Mouse (Mus musculus) right cerebral cortex, postnatal 36 days (tissue): ENCODE results near the gene Lgals4.
"Not testable (repeated sequence)": the region's sequence is repeated elsewhere in the genome, so short reads cannot be mapped to it uniquely, and the experiment has no call there.

Source experiments
- DNase-seq, 2 experiments: peaks; one replicate each; pipeline ENCODE4 v3.0.0; 2022; ENCODE audit warnings: low spot score in 2 of 2, mixed read lengths in 1 of 2

The Lgals4 gene

DNA sequence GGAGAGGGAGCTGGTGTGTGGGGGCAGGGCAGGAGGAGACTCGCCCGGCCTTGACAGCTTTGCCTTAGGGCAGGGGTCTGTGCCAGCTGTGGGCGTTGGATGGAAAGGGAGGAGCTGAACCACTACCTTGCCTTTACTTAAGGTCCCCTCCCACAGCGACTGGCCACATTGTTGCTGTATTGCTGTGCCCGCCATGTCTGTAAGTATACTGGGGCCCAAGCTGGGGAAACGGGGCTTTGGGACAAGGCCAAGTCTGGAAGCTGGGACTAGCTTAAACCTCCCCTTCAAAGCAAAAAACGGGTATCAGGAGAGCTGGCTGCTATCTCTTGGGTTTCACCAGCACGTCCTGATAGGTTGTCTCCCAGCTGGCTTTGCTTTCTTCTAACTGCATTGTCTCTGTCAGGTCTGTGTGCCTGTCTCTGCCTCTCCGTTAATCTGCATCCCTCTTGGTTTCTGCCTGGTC, 30.7 kb downstream of the Lgals4 start:
- no peak for DNase-seq

- DNase-seq = peak; percentile 86 to 87
Measured at GRCm38 (mm10) chr7:28865481-28866300, 32.0 kb downstream of the Lgals4 start.

GRCm38 (mm10) chr7:28866769-28867507, 33.3 kb downstream of the Lgals4 start:
- no peak for DNase-seq

GRCm38 (mm10) chr7:28867508-28868340, 34.1 kb downstream of the Lgals4 start:
- DNase-seq = not testable (repeated sequence)

GRCm38 (mm10) chr7:28870901-28871664, 37.4 kb downstream of the Lgals4 start:
- no peak for DNase-seq

DNA sequence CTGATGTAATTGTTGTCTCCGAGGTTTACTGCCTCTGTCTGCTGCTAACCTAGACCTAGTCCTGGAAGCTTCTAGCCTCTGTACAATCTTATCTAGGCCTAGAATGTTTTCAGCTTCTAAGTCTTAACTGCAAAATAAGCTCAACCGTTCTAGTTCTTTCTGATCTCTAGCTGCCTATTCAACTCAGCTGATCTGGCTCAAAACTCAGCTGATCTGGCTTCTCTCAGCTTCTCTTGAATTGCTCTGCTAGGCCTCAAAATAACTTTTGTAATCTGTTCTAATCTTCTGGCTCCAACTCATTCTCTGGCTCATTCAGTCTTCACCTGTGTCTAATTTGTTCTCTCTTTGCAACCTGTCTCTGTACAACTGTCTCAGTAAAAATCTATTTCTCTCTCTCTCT, 40.9 kb downstream of the Lgals4 start:
- DNase-seq = no peak

DNA sequence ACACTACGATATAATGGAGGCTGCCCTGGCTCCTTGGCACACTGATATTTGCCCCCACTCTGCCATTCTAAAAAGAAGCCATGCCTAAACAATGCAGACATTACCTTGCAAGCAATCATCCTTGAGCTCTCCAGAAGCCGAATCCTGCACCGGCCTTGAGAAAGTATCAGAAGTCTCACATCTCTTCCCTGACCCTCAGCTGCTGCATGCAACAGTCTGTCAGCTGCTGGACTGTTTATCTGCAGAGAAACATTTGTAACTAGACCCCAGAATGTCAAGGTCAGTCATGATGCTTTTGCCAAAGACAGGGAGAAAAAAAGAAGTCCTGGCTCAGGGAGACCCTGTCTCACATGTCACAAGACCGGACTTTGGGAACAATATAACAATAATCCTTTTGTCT, 42.4 kb downstream of the Lgals4 start:
- DNase-seq = no peak

DNA sequence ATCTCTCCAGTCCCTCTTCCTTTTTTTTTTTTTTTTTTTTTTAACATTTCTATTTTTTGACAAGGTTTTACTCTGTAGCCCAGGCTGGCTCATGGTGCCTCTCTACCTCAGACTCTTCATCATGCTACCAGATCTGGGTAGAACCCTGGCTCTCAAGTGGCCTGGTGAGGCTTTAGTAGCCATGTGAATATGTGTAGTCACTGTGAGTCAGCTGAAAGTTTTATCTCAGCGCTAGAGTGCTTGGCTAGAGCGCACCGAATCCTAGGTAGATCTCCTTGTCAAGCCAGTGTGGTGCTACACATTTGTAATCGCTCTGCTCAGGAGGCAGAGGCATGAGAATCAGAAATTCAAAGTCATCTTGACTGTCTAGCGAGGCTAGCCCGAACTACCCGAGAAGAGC, 43.5 kb downstream of the Lgals4 start:
- DNase-seq = no peak

GRCm38 (mm10) chr7:28877856-28878255, 44.2 kb downstream of the Lgals4 start:
- no peak for DNase-seq

GRCm38 (mm10) chr7:28879606-28880005, 46.0 kb downstream of the Lgals4 start:
- no peak for DNase-seq

- no peak for DNase-seq
Measured at GRCm38 (mm10) chr7:28880554-28880953, 46.9 kb downstream of the Lgals4 start.

DNA sequence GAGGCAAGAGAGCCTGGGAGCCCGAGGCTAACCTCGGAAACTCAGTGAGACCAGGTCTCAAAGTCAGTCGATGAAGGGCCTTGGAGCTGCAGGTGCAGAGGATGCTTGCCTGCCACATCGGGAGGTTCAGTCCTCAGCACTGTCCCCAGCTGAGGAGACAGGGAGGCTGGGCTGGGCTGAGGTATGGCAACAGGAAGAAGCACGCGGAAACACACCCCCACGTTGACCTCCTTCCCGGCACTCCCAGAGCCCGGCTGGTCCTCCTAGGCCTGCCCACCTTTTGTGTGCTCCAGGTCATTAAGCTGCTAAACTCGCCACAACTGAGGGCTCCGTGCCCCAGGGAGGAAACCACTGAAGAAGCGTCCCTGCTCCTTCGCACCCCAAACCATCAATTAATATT, 47.5 kb downstream of the Lgals4 start, which contains the start of gene Capn12:
TSS of gene Capn12 (plus strand) at position 224 of the 400 bp plus-strand sequence.
- no peak for DNase-seq

DNA sequence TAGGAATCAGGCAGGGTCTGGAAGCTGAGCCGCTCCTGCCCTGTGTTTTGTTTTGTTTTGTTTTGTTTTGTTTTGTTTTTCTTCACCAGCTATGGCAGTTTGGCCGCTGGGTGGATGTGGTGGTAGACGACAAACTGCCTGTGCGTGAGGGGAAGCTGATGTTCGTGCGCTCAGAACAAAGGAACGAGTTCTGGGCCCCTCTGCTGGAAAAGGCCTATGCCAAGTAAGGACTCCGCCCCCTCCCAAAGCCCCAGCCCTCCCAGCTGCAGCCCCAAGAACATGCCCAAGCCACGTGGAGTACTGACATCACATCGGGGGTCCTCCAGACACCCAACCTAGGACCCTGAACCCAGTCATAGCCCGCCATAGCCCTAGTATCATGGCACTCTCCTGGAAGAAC, 49.4 kb downstream of the Lgals4 start:
- no peak for DNase-seq

DNA sequence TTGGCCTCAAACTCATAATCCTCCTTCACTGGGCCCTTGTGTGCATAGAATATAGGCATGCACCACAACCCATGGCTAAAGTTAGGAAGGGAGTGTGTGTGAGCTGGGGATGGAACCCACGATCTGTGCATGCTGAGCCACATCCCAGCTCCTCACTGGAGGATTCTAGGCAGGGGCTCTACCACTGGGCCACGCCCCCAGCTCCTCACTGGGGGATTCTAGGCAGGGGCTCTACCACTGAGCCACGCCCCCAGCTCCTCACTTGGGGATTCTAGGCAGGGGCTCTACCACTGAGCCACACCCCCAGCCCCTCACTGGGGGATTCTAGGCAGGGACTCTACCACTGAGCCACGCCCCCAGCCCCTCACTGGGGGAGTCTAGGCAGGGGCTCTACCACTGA, 50.0 kb downstream of the Lgals4 start:
- not testable (repeated sequence) for DNase-seq

DNA sequence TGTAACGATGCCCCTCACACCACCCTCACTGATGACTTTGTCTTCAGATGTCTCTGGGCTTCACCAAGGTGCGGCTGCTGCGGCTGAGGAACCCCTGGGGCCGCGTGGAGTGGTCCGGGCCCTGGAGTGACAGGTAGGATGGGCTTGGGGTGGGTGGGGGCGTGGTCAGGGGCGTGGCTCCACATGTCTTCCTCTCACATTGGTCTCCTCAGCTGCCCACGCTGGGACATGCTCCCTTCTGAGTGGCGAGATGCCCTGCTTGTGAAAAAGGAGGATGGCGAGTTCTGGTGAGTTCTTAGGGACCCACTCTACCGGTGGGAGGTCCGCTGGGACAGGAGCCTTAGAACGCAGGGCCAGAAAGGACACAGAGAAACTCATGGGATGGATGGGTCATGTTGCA, 52.8 kb downstream of the Lgals4 start:
- DNase-seq = no peak

DNA sequence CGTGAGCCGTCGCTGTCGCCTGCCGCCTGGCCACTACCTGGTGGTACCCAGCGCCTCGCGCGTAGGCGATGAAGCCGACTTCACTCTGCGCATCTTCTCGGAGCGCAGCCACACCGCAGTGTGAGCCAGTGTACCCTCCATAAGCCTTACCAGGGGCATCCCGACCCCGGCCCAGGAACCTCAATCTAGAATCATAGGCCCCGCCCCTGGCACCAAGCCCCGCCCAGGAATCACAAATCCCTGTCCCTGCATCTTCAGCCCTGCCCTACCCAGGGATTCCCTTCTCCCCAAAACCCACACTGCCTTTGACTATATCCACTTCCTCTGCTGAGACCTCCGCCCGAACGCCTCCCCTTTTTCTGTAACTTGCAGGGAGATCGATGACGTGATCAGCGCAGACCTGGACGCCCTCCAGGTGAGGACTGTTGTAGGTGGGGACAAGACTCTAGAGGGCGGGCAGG, 55.1 kb downstream of the Lgals4 start:
- DNase-seq = no peak
